Mouse (Mus musculus): Measurements from ENCODE around the gene St3gal4. TPM values are rescaled to one million over a fixed set of nuclear protein-coding genes. Genes with fewer than 3 reads are reported as not detected.

Gene St3gal4
- polyA plus RNA-seq (2012; rRNA removed), result 5.6 and 6.7 TPM in 2 replicates

- no peak within 1 kb of the TSS for H3K27ac ChIP-seq (ENCODE audit: control insufficient read depth, insufficient read depth, low read depth, low read length)
- no peaks in the 10 kb centered on the region for H3K27me3 ChIP-seq (ENCODE audit: control insufficient read depth, insufficient read depth, low read length)
- H3K36me3 ChIP-seq (ENCODE audit: control insufficient read depth, insufficient read depth, low read length), result no peaks in the 10 kb centered on the region
- TF ChIP-seq CTCF (IDR thresholded peaks at IDR 0.05; ENCODE audit: control insufficient read depth, insufficient read depth, insufficient replicate concordance, low read depth, low read length) (no peak), POLR2A (IDR thresholded peaks at IDR 0.05; ENCODE audit: control insufficient read depth, low read depth, low read length) (no peak)
- peaks cover 17% of the 10 kb centered on the region for H3K4me1 ChIP-seq (ENCODE audit: control insufficient read depth, insufficient read depth, low read length)
- no peak within 1 kb of the TSS for H3K4me3 ChIP-seq (ENCODE audit: control insufficient read depth, low read depth, low read length)
These were observed at the start of gene St3gal4 for GRCm38 (mm10) chr9:35119168-35119567. St3gal4 (minus strand) TSS chr9:35119268.

- Histone ChIP-seq H3K27ac (ENCODE audit: control insufficient read depth, insufficient read depth, low read depth, low read length) (no peak overlapping the region), H3K27me3 (ENCODE audit: control insufficient read depth, insufficient read depth, low read length) (no peaks in the 10 kb centered on the region), H3K36me3 (ENCODE audit: control insufficient read depth, insufficient read depth, low read length) (0 out of 2 replicates have a peak, but pooled peaks cover 2% of the 10 kb centered on the region), H3K4me3 (ENCODE audit: control insufficient read depth, low read depth, low read length) (no peak overlapping the region), H3K4me1 (ENCODE audit: control insufficient read depth, insufficient read depth, low read length) (no peaks in the 10 kb centered on the region)
- TF ChIP-seq POLR2A (IDR thresholded peaks at IDR 0.05; ENCODE audit: control insufficient read depth, low read depth, low read length) (no peak), CTCF (IDR thresholded peaks at IDR 0.05; ENCODE audit: control insufficient read depth, insufficient read depth, insufficient replicate concordance, low read depth, low read length) (no peak)
These were observed 47.9 kb upstream of the St3gal4 start for GRCm38 (mm10) chr9:35166798-35167635.

- Histone ChIP-seq H3K4me1 (ENCODE audit: control insufficient read depth, insufficient read depth, low read length) (no peaks in the 10 kb centered on the region), H3K27me3 (ENCODE audit: control insufficient read depth, insufficient read depth, low read length) (no peaks in the 10 kb centered on the region), H3K4me3 (ENCODE audit: control insufficient read depth, low read depth, low read length) (no peak overlapping the region), H3K36me3 (ENCODE audit: control insufficient read depth, insufficient read depth, low read length) (0 out of 2 replicates have a peak, but pooled peaks cover 2% of the 10 kb centered on the region), H3K27ac (ENCODE audit: control insufficient read depth, insufficient read depth, low read depth, low read length) (no peak overlapping the region)
- TF ChIP-seq CTCF (IDR thresholded peaks at IDR 0.05; ENCODE audit: control insufficient read depth, insufficient read depth, insufficient replicate concordance, low read depth, low read length) (no peak), POLR2A (IDR thresholded peaks at IDR 0.05; ENCODE audit: control insufficient read depth, low read depth, low read length) (no peak)
These were observed 47.2 kb upstream of the St3gal4 start for GRCm38 (mm10) chr9:35166144-35166797.

- TF ChIP-seq CTCF (IDR thresholded peaks at IDR 0.05; ENCODE audit: control insufficient read depth, insufficient read depth, insufficient replicate concordance, low read depth, low read length), result no peak
- Histone ChIP-seq H3K36me3 (ENCODE audit: control insufficient read depth, insufficient read depth, low read length) (0 out of 2 replicates have a peak, but pooled peaks cover 2% of the 10 kb centered on the region), H3K4me1 (ENCODE audit: control insufficient read depth, insufficient read depth, low read length) (no peaks in the 10 kb centered on the region), H3K27ac (ENCODE audit: control insufficient read depth, insufficient read depth, low read depth, low read length) (no peak overlapping the region), H3K4me3 (ENCODE audit: control insufficient read depth, low read depth, low read length) (no peak overlapping the region), H3K27me3 (ENCODE audit: control insufficient read depth, insufficient read depth, low read length) (no peaks in the 10 kb centered on the region)
These were observed 45.2 kb upstream of the St3gal4 start for GRCm38 (mm10) chr9:35164142-35164874.

DNA sequence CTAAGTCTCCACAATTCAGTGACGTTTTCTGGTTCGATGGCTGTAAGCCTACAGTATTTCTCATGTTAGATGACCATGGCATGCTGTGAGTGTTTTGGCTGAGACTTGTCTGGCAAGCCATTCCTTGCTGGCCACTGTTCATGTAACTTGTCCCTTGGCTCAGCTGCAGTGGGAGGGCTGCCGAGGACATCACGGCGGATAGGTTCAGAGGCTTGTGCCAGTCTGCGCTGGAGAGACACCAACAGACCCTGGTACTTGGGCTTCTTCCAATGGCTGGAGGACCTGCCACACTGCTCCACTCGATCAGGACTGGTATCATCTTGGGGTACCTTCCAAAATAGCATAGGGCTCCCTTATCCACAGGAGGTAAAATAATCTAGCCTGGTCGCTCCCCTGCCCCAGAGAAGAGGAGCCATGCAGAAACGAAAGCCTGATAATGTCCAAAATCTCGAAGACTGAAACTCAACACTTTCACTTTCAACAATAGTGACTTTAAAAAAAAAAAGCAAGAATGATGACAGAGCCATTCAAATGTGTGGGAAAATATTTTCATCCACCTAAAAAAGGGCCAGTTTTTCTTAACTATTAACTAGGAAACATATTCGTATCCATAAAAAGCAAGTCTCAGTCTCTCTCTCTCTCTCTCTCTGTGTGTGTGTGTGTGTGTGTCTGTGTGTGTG, 44.1 kb upstream of the St3gal4 start:
- TF ChIP-seq POLR2A (IDR thresholded peaks at IDR 0.05; ENCODE audit: control insufficient read depth, low read depth, low read length) (no peak), CTCF (IDR thresholded peaks at IDR 0.05; ENCODE audit: control insufficient read depth, insufficient read depth, insufficient replicate concordance, low read depth, low read length) (no peak)
- Histone ChIP-seq H3K4me3 (ENCODE audit: control insufficient read depth, low read depth, low read length) (no peak overlapping the region), H3K27me3 (ENCODE audit: control insufficient read depth, insufficient read depth, low read length) (no peaks in the 10 kb centered on the region), H3K27ac (ENCODE audit: control insufficient read depth, insufficient read depth, low read depth, low read length) (no peak overlapping the region), H3K36me3 (ENCODE audit: control insufficient read depth, insufficient read depth, low read length) (0 out of 2 replicates have a peak, but pooled peaks cover 2% of the 10 kb centered on the region), H3K4me1 (ENCODE audit: control insufficient read depth, insufficient read depth, low read length) (no peaks in the 10 kb centered on the region)

- Histone ChIP-seq H3K27me3 (ENCODE audit: control insufficient read depth, insufficient read depth, low read length) (no peaks in the 10 kb centered on the region), H3K4me1 (ENCODE audit: control insufficient read depth, insufficient read depth, low read length) (no peaks in the 10 kb centered on the region), H3K4me3 (ENCODE audit: control insufficient read depth, low read depth, low read length) (no peak overlapping the region), H3K36me3 (ENCODE audit: control insufficient read depth, insufficient read depth, low read length) (0 out of 2 replicates have a peak, but pooled peaks cover 2% of the 10 kb centered on the region), H3K27ac (ENCODE audit: control insufficient read depth, insufficient read depth, low read depth, low read length) (no peak overlapping the region)
- TF ChIP-seq CTCF (IDR thresholded peaks at IDR 0.05; ENCODE audit: control insufficient read depth, insufficient read depth, insufficient replicate concordance, low read depth, low read length), result no peak
- TF ChIP-seq POLR2A (IDR thresholded peaks at IDR 0.05; ENCODE audit: control insufficient read depth, low read depth, low read length), result no peak
These were observed 42.7 kb upstream of the St3gal4 start for GRCm38 (mm10) chr9:35161721-35162120.

Data from testis, adult 2 months (tissue).